Mouse (Mus musculus) urinary bladder, adult 2 months (tissue): ENCODE measurements around the gene Rufy3. TPM values are rescaled to one million over a fixed set of nuclear protein-coding genes. Genes with fewer than 3 reads are reported as not detected.
A peak's percentile ranks its signal among the peaks of the same experiment; 100 is the strongest.
"Not testable (repeated sequence)": the region's sequence is repeated elsewhere in the genome, so short reads cannot be mapped to it uniquely, and the experiment has no call there.

Experiments
- DNase-seq: peaks from one replicate; pipeline ENCODE4 v3.0.0; 2022; ENCODE audit warnings: low spot score
- polyA plus RNA-seq: library from polyadenylated mRNA; depleted of rRNA; stranded (reverse); fragments of >200 nt; gene quantifications from 2 replicates; pipeline ENCODE4 v1.2.3, GENCODE M21; 2012; rRNA removed

Gene Rufy3
- polyA plus RNA-seq = 21.6 and 23.3 TPM in 2 replicates

GRCm38 (mm10) chr5:88564501-88565147, at the start of gene Rufy3:
TSS of gene Rufy3 (plus strand) at chr5:88565040.
- peak; percentile 84 for DNase-seq

GRCm38 (mm10) chr5:88519232-88519631, 45.6 kb upstream of the Rufy3 start:
- no peak for DNase-seq

- DNase-seq = no peak
These were observed 37.2 kb upstream of the Rufy3 start, which contains the start of gene Jchain for GRCm38 (mm10) chr5:88527657-88528056. TSS of gene Jchain (minus strand) at chr5:88527891.

- no peak for DNase-seq
These were observed 33.9 kb upstream of the Rufy3 start for GRCm38 (mm10) chr5:88530908-88531307.

- DNase-seq = no peak
These were observed 30.1 kb upstream of the Rufy3 start for GRCm38 (mm10) chr5:88534697-88535096.

- DNase-seq = no peak
These were observed 24.0 kb upstream of the Rufy3 start for GRCm38 (mm10) chr5:88540845-88541244.

- DNase-seq = no peak
These were observed 22.1 kb upstream of the Rufy3 start for GRCm38 (mm10) chr5:88542651-88543282.

GRCm38 (mm10) chr5:88544411-88544810, 20.4 kb upstream of the Rufy3 start:
- not testable (repeated sequence) for DNase-seq

- no peak for DNase-seq
These were observed 19.3 kb upstream of the Rufy3 start for GRCm38 (mm10) chr5:88545536-88545935.

GRCm38 (mm10) chr5:88553271-88554085, 11.4 kb upstream of the Rufy3 start:
- DNase-seq = no peak

GRCm38 (mm10) chr5:88554086-88554886, 10.6 kb upstream of the Rufy3 start, which contains the start of gene Utp3:
TSS of gene Utp3 (plus strand) at chr5:88554462.
- DNase-seq = peak; percentile 77

- DNase-seq = no peak
These were observed 5.8 kb upstream of the Rufy3 start for GRCm38 (mm10) chr5:88558991-88559390.

- no peak for DNase-seq
These were observed 3.6 kb upstream of the Rufy3 start for GRCm38 (mm10) chr5:88561080-88561814.

GRCm38 (mm10) chr5:88562863-88563780, 1.7 kb upstream of the Rufy3 start:
- DNase-seq = no peak

- DNase-seq = peak; percentile 66
These were observed 551 bp downstream of the Rufy3 start for GRCm38 (mm10) chr5:88565148-88566033.

GRCm38 (mm10) chr5:88566034-88566841, 1.4 kb downstream of the Rufy3 start:
- no peak for DNase-seq

GRCm38 (mm10) chr5:88569541-88569940, 4.7 kb downstream of the Rufy3 start:
- no peak for DNase-seq

- DNase-seq = no peak
These were observed 10.0 kb downstream of the Rufy3 start for GRCm38 (mm10) chr5:88574829-88575228.
